Mouse (Mus musculus): ENCODE data around the gene Cgref1. TPM values are rescaled to one million over a fixed set of nuclear protein-coding genes. Genes with fewer than 3 reads are reported as not detected.

The Cgref1 gene
- polyA plus RNA-seq, 1 experiment from 2014 or later: 2.3 TPM

DNA sequence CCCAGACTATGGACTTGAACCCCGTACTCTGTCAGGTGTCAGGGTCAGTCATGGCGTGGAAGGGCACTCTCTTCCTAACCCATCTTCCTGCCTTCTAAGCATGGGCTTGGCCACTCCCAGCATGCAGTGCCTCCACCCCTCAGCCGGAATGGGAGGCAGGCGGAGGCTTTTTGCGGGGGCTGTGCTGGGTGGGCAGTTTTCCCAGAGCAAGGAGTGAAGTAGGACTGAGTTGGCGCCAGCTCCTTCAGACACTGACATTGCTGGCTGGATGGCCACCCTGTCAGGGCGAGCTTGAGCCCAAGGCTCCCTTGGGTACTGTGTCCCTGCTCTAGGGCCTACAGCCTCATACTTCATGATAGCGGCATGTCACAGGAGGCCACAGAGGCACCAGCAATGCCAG lies 23.0 kb upstream of the Cgref1 start, which contains the start of gene Tcf23:
Gene Tcf23, plus strand, starts transcription at position 247 of the 400 bp plus-strand sequence.
- Histone ChIP-seq H3K27ac (ENCODE audit: low read depth) (no peak within 1 kb of the TSS), H3K9me3 (ENCODE audit: low read depth, low read length) (no peaks in the 10 kb centered on the region), H3K9ac (no peak within 1 kb of the TSS), H3K4me1 (ENCODE audit: insufficient read depth) (no peaks in the 10 kb centered on the region), H3K27me3 (ENCODE audit: insufficient read depth, low read length) (no peaks in the 10 kb centered on the region; the same call in 1 of the 2 replicates), H3K4me2 (no peak within 1 kb of the TSS), H3K36me3 (ENCODE audit: insufficient read depth) (no peaks in the 10 kb centered on the region), H3K4me3 (ENCODE audit: low read depth, low read length) (no peak within 1 kb of the TSS)
- TF ChIP-seq CTCF (IDR thresholded peaks at IDR 0.05; ENCODE audit: low read depth): no peak
- 66% methylated on average over 8 of the region's 8 CpGs for WGBS
- no peak for ATAC-seq (ENCODE audit: insufficient read depth)
- peak; percentile 37 for DNase-seq

- Histone ChIP-seq H3K9me3 (ENCODE audit: low read depth, low read length) (no peaks in the 10 kb centered on the region), H3K9ac (no peak overlapping the region), H3K27ac (ENCODE audit: low read depth) (no peak overlapping the region), H3K4me3 (ENCODE audit: low read depth, low read length) (no peak overlapping the region), H3K36me3 (ENCODE audit: insufficient read depth) (no peaks in the 10 kb centered on the region), H3K4me1 (ENCODE audit: insufficient read depth) (no peaks in the 10 kb centered on the region), H3K4me2 (no peak overlapping the region), H3K27me3 (ENCODE audit: insufficient read depth, low read length) (no peaks in the 10 kb centered on the region; the same call in 1 of the 2 replicates)
- WGBS: 83% methylated on average over 4 of the region's 4 CpGs
- ATAC-seq (ENCODE audit: insufficient read depth) (no peak), DNase-seq (no peak)
- no peak for TF ChIP-seq CTCF (IDR thresholded peaks at IDR 0.05; ENCODE audit: low read depth)
Measured at GRCm38 (mm10) chr5:30966189-30966588, 20.8 kb upstream of the Cgref1 start.

GRCm38 (mm10) chr5:30963916-30964315 lies 18.5 kb upstream of the Cgref1 start:
- Histone ChIP-seq H3K27me3 (ENCODE audit: insufficient read depth, low read length) (no peaks in the 10 kb centered on the region; the same call in 1 of the 2 replicates), H3K9ac (no peak overlapping the region), H3K4me2 (no peak overlapping the region), H3K36me3 (ENCODE audit: insufficient read depth) (no peaks in the 10 kb centered on the region; the same call in 1 of the 2 replicates), H3K9me3 (ENCODE audit: low read depth, low read length) (no peaks in the 10 kb centered on the region), H3K4me1 (ENCODE audit: insufficient read depth) (peaks cover 4% of the 10 kb centered on the region), H3K27ac (ENCODE audit: low read depth) (no peak overlapping the region), H3K4me3 (ENCODE audit: low read depth, low read length) (no peak overlapping the region)
- no peak for ATAC-seq (ENCODE audit: insufficient read depth)
- no peak for TF ChIP-seq CTCF (IDR thresholded peaks at IDR 0.05; ENCODE audit: low read depth)
- 74% methylated on average over 3 of the region's 3 CpGs for WGBS
- no peak for DNase-seq

DNA sequence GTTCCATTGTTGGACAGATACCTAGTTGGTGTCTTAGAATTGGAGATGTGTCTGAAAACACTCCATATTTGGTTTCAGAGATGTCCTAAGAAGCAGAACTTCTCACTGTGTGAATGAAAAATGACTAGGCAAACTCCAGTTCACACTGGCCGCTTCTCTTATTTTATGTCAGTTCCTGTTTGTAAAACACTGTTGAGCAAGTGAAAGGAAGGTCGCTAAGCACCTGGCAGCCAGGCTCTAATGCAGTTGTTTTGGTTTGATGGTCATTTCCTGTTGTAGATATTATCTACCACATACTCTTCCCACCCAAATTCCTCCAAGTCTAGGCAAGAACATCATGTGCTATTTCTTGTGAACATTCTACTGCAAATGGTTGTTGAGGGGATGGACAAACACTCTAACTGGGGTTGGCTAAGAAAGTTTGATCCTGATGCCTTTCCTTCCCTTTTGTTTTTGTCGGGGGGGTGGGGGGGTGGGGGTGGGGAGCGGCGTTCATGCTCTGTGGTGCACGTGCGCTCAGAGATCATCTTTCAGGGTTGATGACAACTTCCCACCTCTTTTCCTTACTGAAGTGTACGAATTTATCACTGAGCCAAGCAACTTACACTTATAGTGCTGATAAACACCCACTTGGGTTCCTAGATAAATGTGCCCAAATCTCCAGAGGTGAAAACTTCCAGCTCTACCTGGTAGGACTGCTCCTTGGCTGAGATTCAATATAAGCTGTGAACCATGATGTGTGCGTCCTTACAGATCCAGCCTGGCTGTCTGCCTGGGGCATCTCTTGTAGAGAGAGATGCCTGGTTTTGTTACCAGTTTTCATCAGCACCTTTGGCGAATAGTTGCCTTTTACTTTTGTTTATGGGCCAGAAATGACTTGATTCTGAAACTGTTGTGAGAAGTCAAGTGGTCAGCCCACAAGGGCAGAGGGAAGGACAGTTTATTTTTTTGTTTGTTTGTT lies 16.4 kb upstream of the Cgref1 start:
- H3K9ac ChIP-seq: no peak overlapping the region
- no peak overlapping the region for H3K27ac ChIP-seq (ENCODE audit: low read depth)
- no peak for TF ChIP-seq CTCF (IDR thresholded peaks at IDR 0.05; ENCODE audit: low read depth)
- H3K4me3 ChIP-seq (ENCODE audit: low read depth, low read length): no peak overlapping the region
- peaks cover 6% of the 10 kb centered on the region for H3K4me1 ChIP-seq (ENCODE audit: insufficient read depth)
- peaks cover 12% of the 10 kb centered on the region for H3K36me3 ChIP-seq (ENCODE audit: insufficient read depth)
- H3K9me3 ChIP-seq (ENCODE audit: low read depth, low read length): no peaks in the 10 kb centered on the region
- H3K27me3 ChIP-seq (ENCODE audit: insufficient read depth, low read length): no peaks in the 10 kb centered on the region
- DNase-seq: peak; percentile 32
- no peak overlapping the region for H3K4me2 ChIP-seq
- ATAC-seq (ENCODE audit: insufficient read depth): no peak
- WGBS: 56% methylated on average over 10 of the region's 10 CpGs

DNA sequence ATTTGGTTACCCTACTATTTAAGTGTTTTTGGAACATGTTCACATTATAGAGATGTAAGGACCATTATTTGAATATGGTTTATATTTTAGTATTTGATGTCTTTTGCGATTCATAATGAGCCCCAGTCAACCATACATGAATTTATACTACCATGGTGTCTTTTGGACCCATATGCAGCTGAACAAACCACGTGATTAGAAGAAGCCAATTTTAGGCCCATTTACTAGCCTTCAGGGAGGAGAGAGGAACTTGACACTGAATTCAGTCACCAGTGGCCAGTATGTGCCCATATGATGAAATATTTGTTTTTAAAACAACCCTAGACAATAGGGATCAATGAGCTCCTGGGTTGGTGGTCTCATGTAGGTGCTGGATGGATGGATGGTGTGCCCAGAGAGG lies 15.4 kb upstream of the Cgref1 start:
- H3K27me3 ChIP-seq (ENCODE audit: insufficient read depth, low read length): no peaks in the 10 kb centered on the region
- DNase-seq: no peak
- no peak overlapping the region; the same call in 1 of the 2 replicates for H3K27ac ChIP-seq (ENCODE audit: low read depth)
- H3K9ac ChIP-seq: no peak overlapping the region
- peaks cover 6% of the 10 kb centered on the region for H3K4me1 ChIP-seq (ENCODE audit: insufficient read depth)
- H3K9me3 ChIP-seq (ENCODE audit: low read depth, low read length): no peaks in the 10 kb centered on the region
- no peak for TF ChIP-seq CTCF (IDR thresholded peaks at IDR 0.05; ENCODE audit: low read depth)
- no peak for ATAC-seq (ENCODE audit: insufficient read depth)
- no peak overlapping the region for H3K4me3 ChIP-seq (ENCODE audit: low read depth, low read length)
- peak overlapping the region; percentile 65 for H3K4me2 ChIP-seq
- 84% methylated on average over 2 of the region's 2 CpGs for WGBS
- H3K36me3 ChIP-seq (ENCODE audit: insufficient read depth): peaks cover 16% of the 10 kb centered on the region

GRCm38 (mm10) chr5:30959966-30960501 lies 14.6 kb upstream of the Cgref1 start, which contains the start of gene Preb:
Gene Preb, minus strand, starts transcription at chr5:30960361.
- H3K4me2 ChIP-seq: peak within 1 kb of the TSS; percentile 65
- peak within 1 kb of the TSS; percentile 86 for H3K9ac ChIP-seq
- ATAC-seq (ENCODE audit: insufficient read depth) (peak; percentile 95), DNase-seq (peak; percentile 100)
- H3K27me3 ChIP-seq (ENCODE audit: insufficient read depth, low read length): no peaks in the 10 kb centered on the region
- no peaks in the 10 kb centered on the region for H3K9me3 ChIP-seq (ENCODE audit: low read depth, low read length)
- H3K4me1 ChIP-seq (ENCODE audit: insufficient read depth): peaks cover 6% of the 10 kb centered on the region
- peak within 1 kb of the TSS; percentile 90 for H3K27ac ChIP-seq (ENCODE audit: low read depth)
- peak within 1 kb of the TSS; percentile 90 for H3K4me3 ChIP-seq (ENCODE audit: low read depth, low read length)
- H3K36me3 ChIP-seq (ENCODE audit: insufficient read depth): peaks cover 24% of the 10 kb centered on the region
- under 1% methylated on average over 56 of the region's 56 CpGs for WGBS
- peak; percentile 50 for TF ChIP-seq CTCF (IDR thresholded peaks at IDR 0.05; ENCODE audit: low read depth)
